Mouse (Mus musculus) testis, postnatal 10 days (tissue): ENCODE measurements around the gene Sat2.

ENCODE experiments used
- DNase-seq: peaks from one replicate; pipeline ENCODE4 v3.0.0; 2021; ENCODE audit warnings: low spot score

Sat2 gene

DNA sequence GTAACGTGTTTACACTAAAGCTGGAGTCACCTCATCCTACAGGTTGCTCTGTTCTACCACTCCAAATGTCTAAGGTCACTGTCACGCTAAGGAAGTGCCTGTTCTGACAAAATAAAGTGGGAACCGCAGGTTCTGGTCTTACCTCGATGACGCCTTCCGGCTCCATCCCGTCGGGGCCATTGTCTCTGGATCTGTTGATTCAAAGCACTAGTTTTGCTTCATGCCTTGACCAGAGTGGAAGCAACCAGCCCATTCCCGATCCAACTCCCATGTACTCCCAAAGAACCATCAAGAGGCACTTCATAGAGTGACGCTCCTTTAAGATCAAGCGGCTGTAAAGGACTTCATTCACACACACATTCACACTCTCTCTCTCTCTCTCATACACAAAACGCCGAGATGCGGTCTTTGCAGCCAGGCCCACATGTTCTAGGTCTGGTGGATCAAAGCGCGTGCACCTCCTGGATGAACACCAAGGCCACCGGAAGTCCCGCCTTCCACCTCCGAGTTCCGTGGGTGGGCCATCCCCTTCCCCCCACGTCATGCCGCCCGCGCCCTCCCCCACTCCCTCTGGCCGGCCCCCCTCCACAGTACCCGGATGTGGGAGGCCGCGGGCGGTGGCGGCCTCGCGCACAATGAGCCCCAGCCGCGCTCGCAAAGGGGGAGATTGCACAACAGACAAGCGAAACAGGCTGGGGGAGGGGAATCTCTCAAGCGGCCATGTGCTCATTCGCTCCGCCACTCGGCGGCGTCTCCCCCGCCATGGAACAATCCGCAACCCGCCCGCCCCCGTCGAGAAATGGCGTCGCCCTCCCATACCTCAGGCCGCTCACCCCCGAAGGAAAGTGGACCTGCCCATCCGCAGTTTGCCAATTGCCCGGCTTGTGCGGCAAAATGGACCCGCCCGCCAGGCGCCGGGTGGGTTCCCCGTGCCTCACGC, 49.2 kb downstream of the Sat2 start:
- DNase-seq, result peak; percentile 98

DNA sequence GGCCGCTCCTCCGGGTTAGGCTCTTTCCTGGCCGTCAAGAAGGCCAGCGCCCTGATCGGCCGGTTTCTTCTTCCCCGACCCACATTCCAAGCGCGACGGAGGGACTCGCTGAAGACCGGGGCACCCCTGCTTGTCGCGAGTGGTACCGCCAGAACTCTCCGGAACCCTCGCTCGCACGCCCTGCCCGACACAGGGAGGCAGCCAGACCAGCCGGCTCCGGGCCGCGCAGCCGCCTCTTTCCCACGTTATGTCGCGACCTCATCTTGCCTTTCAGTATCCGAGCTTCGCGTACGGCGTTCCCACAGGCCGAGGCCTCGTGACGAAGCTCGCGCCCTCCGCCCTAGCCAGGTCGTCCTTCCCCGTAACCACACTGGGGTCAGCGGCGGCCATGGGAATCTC, 49.9 kb downstream of the Sat2 start:
- no peak for DNase-seq

DNA sequence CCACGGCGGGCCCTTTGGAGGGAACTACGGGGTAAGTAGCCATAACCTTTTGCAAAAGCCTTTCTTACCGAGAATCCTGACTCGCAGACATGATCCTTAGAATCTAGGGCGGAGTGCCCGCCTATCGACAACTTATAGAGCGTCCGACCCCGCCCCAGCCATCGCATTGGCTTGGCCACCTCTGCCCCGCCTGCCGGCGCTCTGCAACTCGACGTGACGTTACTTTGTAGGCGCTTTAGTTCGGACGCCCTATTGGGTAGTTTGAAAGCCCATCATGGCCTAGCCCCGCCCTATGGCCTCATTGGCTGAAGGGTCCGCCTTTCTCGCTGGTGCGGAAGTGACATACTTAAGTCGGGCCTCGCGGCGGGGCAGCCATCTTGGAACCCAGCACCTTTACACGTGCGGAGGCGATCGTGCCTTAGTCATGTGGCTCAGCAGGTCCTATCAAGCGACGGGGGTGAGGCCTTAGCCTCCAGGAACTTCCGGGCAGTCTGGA, 50.4 kb downstream of the Sat2 start, which contains the start of gene Eif4a1:
Eif4a1 (minus strand) TSS at position 213 of the 496 bp plus-strand sequence.
- DNase-seq, result peak; percentile 99
